Mouse (Mus musculus): ENCODE data around the gene Tmigd1. TPM values are rescaled to one million over a fixed set of nuclear protein-coding genes. Genes with fewer than 3 reads are reported as not detected.

Tmigd1 gene
- under 1 TPM in 1 of 2 experiments, not detected in 1; 0.41 TPM for total RNA-seq (2021)
- long read RNA-seq, experiment 1: 0 reads
- long read RNA-seq, experiment 2, partial matches to known transcripts: 0 of 1 reads
- long read RNA-seq, experiment 2, other reads (novel, unspliced or antisense): 1 of 1 reads

DNA sequence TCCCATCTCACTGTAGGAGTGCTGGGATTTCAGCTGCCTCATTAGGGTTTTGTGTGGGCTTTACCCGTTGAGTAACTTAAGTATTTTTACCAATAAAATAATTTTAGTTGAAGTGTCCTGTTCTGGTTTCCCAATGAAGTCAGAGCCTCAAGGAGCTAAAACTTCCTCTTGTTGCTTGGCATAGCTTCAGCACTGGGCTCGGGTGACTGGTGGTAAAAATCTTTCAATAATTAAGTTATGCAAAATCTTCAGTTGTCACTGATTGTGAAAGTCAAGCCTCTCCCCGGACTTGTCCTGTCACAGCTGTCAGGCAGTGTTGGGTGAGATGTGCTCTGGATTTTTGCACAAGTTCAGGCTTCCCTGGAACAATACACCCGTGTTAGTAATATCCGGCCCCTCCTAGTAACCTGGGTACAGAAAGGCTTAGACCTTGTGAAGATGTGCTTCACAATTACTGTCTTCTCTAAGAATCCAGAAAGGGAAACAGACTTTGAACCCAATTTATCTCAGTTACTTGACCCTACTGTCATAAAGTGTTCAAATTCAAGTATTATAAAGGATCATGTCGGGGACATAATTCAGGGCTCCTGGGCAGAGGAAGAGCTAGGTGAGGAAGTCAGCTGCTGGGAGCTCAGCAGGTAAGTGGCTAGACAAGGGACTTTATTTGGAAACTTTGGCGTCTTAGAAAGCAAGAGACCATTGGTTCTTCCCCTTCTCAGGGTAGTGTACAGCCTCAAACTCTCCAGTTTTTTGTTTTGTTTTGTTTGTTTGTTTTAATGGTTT lies at the start of gene Tmigd1:
Tmigd1 (plus strand) TSS at position 581 of the 783 bp plus-strand sequence.
- DNase-seq: no peak
- intact Hi-C loops (cut with DNase I): no loop called here

GRCm38 (mm10) chr11:76854475-76855341 lies 47.3 kb upstream of the Tmigd1 start:
- no peak for DNase-seq

DNA sequence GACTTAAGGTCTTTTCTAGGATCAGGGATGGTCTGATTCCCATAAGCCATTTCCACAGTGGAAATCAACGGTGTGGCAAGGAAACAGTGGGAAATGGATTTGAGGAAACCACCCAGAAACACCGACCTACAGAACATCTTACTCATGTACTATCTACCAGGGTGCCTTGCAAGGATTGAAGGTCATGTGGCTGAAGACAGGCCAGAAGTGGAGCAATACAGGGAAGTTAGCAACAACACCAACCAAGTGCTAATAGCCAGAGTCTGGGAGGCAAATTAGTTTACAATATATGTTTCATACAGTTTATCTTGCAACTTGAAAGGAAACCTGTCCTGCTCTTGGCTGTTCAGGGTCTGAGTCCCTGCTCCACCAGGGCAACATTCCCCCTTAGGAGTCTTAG lies 45.4 kb upstream of the Tmigd1 start:
- intact Hi-C loops (cut with DNase I): no loop called here

More at GRCm38 (mm10) chr11:76854475-76855341, 47.3 kb upstream of the Tmigd1 start:
- intact Hi-C loops (cut with DNase I): no loop called here

DNA sequence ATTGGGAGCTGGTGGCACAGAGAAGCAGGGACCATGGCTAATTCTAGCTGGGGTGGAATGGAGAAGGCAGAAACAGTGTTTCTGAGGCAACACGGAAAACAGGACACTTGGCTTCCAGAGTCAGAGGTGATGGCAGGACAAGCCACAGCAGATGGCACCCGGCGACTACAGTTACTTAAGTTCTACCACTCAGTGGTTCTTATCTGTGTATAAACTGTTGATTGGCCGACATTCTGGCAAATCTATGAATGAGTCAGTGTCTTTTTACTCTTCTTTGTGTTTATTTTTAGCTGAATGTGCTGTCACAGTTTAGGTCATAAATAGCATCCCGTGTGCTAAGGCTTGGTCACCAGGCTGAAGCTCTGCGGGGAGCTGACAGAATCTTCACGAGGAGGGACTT lies 44.8 kb upstream of the Tmigd1 start:
- no peak for DNase-seq
- intact Hi-C loops (cut with DNase I): no loop called here

More for the DNA sequence above, 45.4 kb upstream of the Tmigd1 start:
- DNase-seq: no peak

GRCm38 (mm10) chr11:76858781-76859180 lies 43.2 kb upstream of the Tmigd1 start:
- intact Hi-C loops (cut with DNase I): no loop called here
- DNase-seq: no peak

GRCm38 (mm10) chr11:76859261-76859660 lies 42.7 kb upstream of the Tmigd1 start:
- intact Hi-C loops (cut with DNase I): no loop called here

GRCm38 (mm10) chr11:76861185-76861584 lies 40.8 kb upstream of the Tmigd1 start:
- intact Hi-C loops (cut with DNase I): no loop called here
- no peak for DNase-seq

More at GRCm38 (mm10) chr11:76859261-76859660, 42.7 kb upstream of the Tmigd1 start:
- no peak for DNase-seq

- no peak for DNase-seq
- intact Hi-C loops (cut with DNase I): no loop called here
Observed at GRCm38 (mm10) chr11:76872556-76873234, 29.3 kb upstream of the Tmigd1 start.

DNA sequence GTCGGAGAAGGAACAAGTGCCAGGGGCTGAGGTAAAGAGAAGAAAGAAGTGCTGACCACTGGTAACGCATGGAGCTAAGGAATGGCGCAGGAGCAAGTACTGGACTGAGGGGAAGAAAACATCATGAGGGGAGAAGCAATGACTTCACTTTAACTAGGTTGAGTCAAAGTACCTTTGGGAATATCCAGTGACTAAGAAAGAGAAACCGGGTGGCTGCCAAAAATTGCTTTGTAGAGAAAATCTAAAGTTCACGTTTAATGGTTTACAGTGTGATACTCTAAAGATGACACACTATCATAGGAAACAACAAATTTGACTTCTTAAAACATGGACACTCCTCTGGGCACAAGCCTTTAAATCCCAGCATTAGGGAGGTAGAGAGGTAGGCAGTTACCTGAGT lies 28.1 kb upstream of the Tmigd1 start:
- DNase-seq: no peak
- intact Hi-C loops (cut with DNase I): no loop called here

DNA sequence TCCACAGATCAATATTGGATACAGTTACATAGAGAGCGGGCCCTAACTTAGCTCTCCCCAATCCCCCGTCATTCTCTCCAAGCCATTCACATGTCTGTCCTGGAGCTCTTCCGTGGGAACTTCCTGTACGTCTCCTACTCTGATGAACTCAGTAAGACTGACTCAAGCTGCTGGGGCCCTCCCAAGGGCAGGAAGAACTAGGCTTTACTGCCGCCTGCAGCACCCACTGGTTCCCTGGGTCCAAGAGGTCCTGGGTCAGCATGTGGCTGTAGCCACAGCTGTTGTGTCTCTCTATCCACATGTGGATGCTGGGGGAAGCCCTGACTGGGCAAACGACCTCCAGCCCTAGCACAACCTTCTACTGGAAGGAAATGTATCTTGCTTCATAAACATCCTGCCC lies 27.2 kb upstream of the Tmigd1 start:
- no peak for DNase-seq
- intact Hi-C loops (cut with DNase I): no loop called here

DNA sequence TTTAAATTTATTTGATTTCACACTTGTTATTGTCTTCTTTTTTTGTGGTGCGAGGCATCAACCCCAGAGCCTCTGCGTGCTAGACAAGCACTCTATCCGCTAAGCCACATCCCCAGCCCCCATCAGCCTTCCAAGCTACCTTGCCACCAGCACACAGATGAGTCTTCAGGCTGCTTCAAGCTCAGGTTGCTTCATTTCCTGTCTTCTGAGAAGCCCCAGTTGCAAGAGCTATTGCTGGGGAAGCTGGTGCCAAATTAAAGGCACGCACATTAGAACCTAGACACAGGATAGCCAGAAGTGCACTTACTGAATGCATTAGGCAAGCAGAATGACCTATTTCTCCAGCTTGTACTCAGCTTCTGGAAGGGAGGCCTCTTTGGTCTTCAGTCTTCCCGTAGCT lies 22.1 kb upstream of the Tmigd1 start:
- intact Hi-C loops (cut with DNase I): no loop called here

DNA sequence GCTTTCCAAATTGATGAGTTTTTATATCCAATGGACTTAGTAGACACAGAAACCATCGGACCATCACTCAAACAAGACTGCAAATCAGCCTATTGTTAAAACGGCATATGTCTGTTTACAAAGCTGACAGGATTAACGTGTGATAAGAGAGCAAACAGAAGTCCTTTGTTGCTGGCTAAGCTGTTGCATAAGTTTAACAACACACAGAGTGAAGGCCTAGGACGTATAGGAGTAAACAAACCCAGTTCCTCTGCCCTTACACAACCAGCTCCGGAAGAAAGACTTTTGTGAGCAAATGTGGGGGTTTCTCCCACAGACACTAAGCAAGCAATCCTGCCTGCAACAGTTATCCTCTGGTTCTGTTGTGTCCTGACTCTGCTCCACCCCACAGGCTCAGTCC lies 17.5 kb upstream of the Tmigd1 start:
- intact Hi-C loops (cut with DNase I): no loop called here
- no peak for DNase-seq

More for the DNA sequence above, 22.1 kb upstream of the Tmigd1 start:
- DNase-seq: no peak

- intact Hi-C loops (cut with DNase I): loop anchor here (5.0 kb wide), 2 partner anchors 82 to 212 kb away; partner anchors contain the start of gene Trarg1
- DNase-seq: peak in 1 of 2 experiments; percentile 16
Observed at GRCm38 (mm10) chr11:76889339-76890164, 12.4 kb upstream of the Tmigd1 start.

GRCm38 (mm10) chr11:76891171-76891570 lies 10.8 kb upstream of the Tmigd1 start:
- intact Hi-C loops (cut with DNase I): loop anchor here (5.0 kb wide), 2 partner anchors 84 to 214 kb away; partner anchors contain the start of gene Trarg1
- no peak for DNase-seq

- intact Hi-C loops (cut with DNase I): loop anchor here (5.0 kb wide), 2 partner anchors 85 to 215 kb away; partner anchors contain the start of gene Trarg1
- no peak for DNase-seq
Observed at GRCm38 (mm10) chr11:76891738-76892349, 10.1 kb upstream of the Tmigd1 start.

GRCm38 (mm10) chr11:76892972-76893371 lies 9.0 kb upstream of the Tmigd1 start:
- intact Hi-C loops (cut with DNase I): loop anchor here (5.0 kb wide), 2 partner anchors 86 to 216 kb away; partner anchors contain the start of gene Trarg1
- DNase-seq: no peak

DNA sequence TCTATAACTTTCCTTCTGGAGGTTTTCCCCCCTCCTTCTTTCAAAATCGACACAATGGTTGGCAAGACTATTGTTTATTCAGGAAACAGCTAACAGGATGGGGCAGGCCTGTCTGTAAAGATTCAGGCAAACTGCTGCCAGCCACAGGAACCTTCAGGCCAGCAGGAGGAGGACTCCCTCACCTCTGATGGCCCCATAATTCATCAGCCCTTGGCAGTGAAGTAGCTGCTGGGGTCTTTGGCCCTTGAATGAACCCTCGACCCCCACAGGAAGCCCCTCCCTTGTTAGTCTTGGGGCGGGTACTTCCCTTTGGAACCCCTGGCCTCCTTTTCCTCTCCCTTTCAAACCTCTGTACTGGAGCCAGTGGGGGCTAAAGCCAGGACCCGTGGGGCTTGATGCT lies 8.4 kb upstream of the Tmigd1 start:
- intact Hi-C loops (cut with DNase I): loop anchor here (5.0 kb wide), 2 partner anchors 86 to 216 kb away; partner anchors contain the start of gene Trarg1
- no peak for DNase-seq

- intact Hi-C loops (cut with DNase I): loop anchor here (2.0 to 5.0 kb wide), 3 partner anchors 87 to 217 kb away; partner anchors contain the start of gene Trarg1
- peak; percentile 33 to 47 for DNase-seq
Observed at GRCm38 (mm10) chr11:76894240-76894639, 7.7 kb upstream of the Tmigd1 start.

DNA sequence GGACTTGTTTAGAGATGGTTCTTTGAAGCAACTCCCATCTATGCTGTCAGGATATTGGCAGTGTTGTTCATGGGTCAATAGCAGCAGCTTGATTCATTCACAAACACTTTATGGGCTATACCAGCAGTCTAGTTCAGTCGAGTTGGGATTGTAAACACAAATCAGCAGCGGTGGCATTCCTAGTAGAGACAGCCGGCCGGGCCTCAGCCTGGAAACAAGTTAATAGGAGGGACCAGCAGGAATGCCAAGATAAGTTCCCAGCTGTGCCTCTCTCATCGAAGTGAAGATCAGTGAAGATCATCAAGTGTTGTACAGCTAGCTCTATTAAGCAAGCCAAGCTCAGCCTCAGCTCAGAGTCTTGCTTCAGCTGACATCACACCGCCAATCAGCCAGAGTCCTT lies 5.6 kb upstream of the Tmigd1 start:
- intact Hi-C loops (cut with DNase I): no loop called here
- no peak for DNase-seq
